Mouse (Mus musculus) hindbrain, embryonic 12.5 days (tissue): Measurements from ENCODE around the gene Hoxa6. TPM values are rescaled to one million over a fixed set of nuclear protein-coding genes. Genes with fewer than 3 reads are reported as not detected.

Experiments
- ATAC-seq: fragments of 200-750 bp; cut with Nextera tagmentation; 2 replicates; pipeline ENCODE4 v1.8.0; 2017; ENCODE audit warnings: moderate TSS enrichment; ENCODE audit not compliant: low FRiP score
- H3K27ac ChIP-seq: fragments of 300-500 bp; sonication (generic); 2 replicates; pipeline ENCODE4 v1.5.1; 2016; ENCODE audit warnings: mild to moderate bottlenecking
- H3K27me3 ChIP-seq: fragments of 300-500 bp; sonication (generic); 2 replicates; pipeline ENCODE4 v1.6.1; 2016; ENCODE audit warnings: mild to moderate bottlenecking
- H3K36me3 ChIP-seq: fragments of 300-500 bp; sonication (generic); 2 replicates; pipeline ENCODE4 v1.6.1; 2016; ENCODE audit warnings: mild to moderate bottlenecking
- H3K4me1 ChIP-seq: fragments of 300-500 bp; sonication (generic); 2 replicates; pipeline ENCODE4 v1.6.1; 2016
- H3K4me2 ChIP-seq: fragments of 300-500 bp; sonication (generic); replicated peaks from 2 replicates; pipeline ENCODE4 v1.6.1; 2016; ENCODE audit warnings: mild to moderate bottlenecking
- H3K4me3 ChIP-seq: fragments of 300-500 bp; sonication (generic); 2 replicates; pipeline ENCODE4 v1.5.1; 2016; ENCODE audit warnings: mild to moderate bottlenecking
- H3K9ac ChIP-seq: fragments of 300-500 bp; sonication (generic); 2 replicates; pipeline ENCODE4 v1.6.1; 2016; ENCODE audit warnings: mild to moderate bottlenecking, moderate library complexity
- H3K9me3 ChIP-seq: fragments of 300-500 bp; sonication (generic); replicated peaks from 2 replicates; pipeline ENCODE4 v1.6.1; 2016; ENCODE audit warnings: mild to moderate bottlenecking
- WGBS: fragments of 180-500 bp; shearing (Covaris S2); methylation state at CpG from one replicate; pipeline ENCODE4 v1.1.7; 2016; 5-methylcytosine and 5-hydroxymethylcytosine counted together
- polyA plus RNA-seq: library from polyadenylated mRNA; unstranded; fragments of >200 nt; fragmentation: Nextera tagmentation; extraction: Ambion mirVana; gene quantifications from 2 replicates; pipeline ENCODE4 v1.2.1, GENCODE M21; 2016

The Hoxa6 gene
- polyA plus RNA-seq, 1 experiment from 2014 or later: 18.7 TPM

DNA sequence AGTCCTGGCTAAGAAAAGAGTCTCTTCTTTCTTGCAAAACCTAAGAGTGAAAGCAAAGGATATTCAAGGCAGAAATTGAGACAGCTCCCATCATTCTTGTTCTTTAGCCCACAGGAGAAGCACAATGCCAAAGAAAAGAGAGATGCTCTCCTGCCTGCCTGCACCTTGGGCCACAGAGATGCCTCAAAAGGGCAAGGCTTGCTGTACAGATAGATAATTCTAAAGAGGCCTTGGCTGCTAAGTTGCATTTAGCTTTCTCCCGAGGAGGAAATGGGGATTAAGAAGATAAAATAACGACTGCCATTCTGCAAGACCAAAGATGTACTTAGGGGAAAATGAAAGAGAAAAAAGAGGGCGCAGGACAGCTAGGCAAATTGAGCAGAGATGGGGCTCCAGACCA, 38.4 kb upstream of the Hoxa6 start:
- H3K4me1 ChIP-seq: 0 out of 2 replicates have a peak, but pooled peaks cover 2% of the 10 kb centered on the region
- H3K27ac ChIP-seq: no peak overlapping the region
- 3% methylated on average over 3 of the region's 3 CpGs for WGBS
- no peak overlapping the region for H3K4me3 ChIP-seq
- no peak for ATAC-seq
- no peak overlapping the region for H3K9ac ChIP-seq
- H3K27me3 ChIP-seq: peaks cover 98% of the 10 kb centered on the region
- H3K4me2 ChIP-seq: no peak overlapping the region
- H3K9me3 ChIP-seq: no peaks in the 10 kb centered on the region
- H3K36me3 ChIP-seq: no peaks in the 10 kb centered on the region

DNA sequence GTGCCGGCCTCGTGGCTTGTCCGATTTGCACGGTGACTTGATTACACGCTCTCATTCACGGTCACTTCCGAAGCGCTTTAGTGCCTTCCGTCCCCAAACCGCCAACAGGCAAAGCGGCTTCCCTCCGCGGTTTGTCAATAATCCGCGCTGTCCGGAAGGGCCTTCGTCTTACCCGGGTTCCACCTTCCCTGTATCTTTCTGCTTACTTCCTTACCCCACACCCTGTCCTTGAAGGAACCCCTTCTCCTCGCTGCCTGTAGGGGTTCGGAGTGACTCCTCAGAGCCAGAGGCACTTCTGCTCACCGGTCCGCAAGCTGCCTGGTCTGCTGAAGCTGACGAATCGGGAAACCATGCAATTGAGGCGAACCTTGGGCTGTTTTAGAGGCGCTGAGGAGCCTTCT, 37.9 kb upstream of the Hoxa6 start:
- H3K4me2 ChIP-seq: no peak overlapping the region
- H3K9me3 ChIP-seq: no peaks in the 10 kb centered on the region
- H3K27ac ChIP-seq: no peak overlapping the region
- no peak for ATAC-seq
- 0 out of 2 replicates have a peak, but pooled peaks cover 2% of the 10 kb centered on the region for H3K4me1 ChIP-seq
- peaks cover 98% of the 10 kb centered on the region for H3K27me3 ChIP-seq
- under 1% methylated on average over 26 of the region's 26 CpGs for WGBS
- H3K36me3 ChIP-seq: no peaks in the 10 kb centered on the region
- H3K9ac ChIP-seq: no peak overlapping the region
- no peak overlapping the region for H3K4me3 ChIP-seq

DNA sequence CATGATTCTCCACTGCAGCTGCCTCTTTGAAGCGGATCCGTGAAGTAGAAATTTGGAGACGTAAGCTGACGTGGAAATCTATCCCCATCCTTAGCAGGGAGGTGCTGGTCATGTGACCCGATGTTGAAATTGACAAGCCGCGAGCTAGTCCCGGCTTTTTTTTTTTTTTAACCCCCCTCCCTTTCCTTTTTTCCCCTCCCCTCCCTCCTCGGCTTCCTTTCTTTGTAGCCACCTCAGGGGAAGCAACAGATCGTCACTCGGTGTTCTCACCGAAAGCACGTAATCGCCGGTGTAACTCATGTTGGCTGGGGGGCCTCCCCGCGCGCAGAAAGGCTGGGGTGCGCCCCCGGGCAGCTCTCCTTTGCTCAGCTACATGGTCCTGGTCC, 37.2 kb upstream of the Hoxa6 start, which contains the start of gene Hoxa11:
TSS of gene Hoxa11 (minus strand) at position 54 of the 386 bp plus-strand sequence.
- H3K4me1 ChIP-seq: 0 out of 2 replicates have a peak, but pooled peaks cover 2% of the 10 kb centered on the region
- H3K27ac ChIP-seq: no peak within 1 kb of the TSS
- H3K27me3 ChIP-seq: peaks cover 98% of the 10 kb centered on the region
- WGBS: 1% methylated on average over 20 of the region's 20 CpGs
- H3K36me3 ChIP-seq: no peaks in the 10 kb centered on the region
- no peak for ATAC-seq
- H3K4me2 ChIP-seq: no peak within 1 kb of the TSS
- no peak within 1 kb of the TSS for H3K4me3 ChIP-seq
- H3K9ac ChIP-seq: no peak within 1 kb of the TSS
- no peaks in the 10 kb centered on the region for H3K9me3 ChIP-seq

DNA sequence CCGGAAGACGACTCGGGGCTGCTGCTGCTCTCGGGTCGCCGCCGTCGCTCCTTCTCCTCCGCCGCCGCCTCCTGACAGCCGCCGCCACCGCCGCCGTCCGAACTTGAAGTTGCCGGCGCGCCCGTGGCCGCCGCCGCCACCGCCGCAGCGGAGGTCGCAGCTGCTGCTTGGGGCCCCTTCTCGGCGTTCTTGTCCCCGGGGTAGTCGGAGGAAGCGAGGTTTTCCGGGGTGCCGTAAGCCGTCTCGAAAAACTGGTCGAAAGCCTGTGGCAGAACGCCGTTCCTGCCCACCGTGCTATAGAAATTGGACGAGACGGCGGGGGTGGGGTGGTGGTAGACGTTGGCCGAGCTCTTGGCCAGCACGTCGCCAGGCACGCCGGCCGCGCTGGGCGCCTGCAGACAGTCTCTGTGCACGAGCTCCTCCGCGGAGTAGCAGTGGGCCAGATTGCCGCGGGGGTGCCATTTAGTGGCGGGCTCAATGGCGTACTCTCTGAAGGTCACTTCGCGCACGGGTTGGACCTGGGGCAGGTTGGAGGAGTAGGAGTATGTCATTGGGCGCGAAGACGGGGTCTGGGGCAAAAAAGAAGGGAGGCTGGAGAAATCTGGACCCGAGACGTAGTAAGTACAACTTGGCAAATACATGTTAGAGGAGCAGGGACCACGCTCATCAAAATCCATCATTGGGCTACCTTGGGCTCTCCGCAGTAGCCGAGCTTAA, 36.7 kb upstream of the Hoxa6 start:
- H3K4me2 ChIP-seq: no peak overlapping the region
- H3K27me3 ChIP-seq: peaks cover 98% of the 10 kb centered on the region
- WGBS: 1% methylated on average over 64 of the region's 71 CpGs
- no peaks in the 10 kb centered on the region for H3K9me3 ChIP-seq
- no peak overlapping the region for H3K27ac ChIP-seq
- no peak overlapping the region for H3K4me3 ChIP-seq
- H3K4me1 ChIP-seq: peaks cover 2% of the 10 kb centered on the region; the same call in 1 of the 2 replicates
- H3K9ac ChIP-seq: no peak overlapping the region
- no peaks in the 10 kb centered on the region for H3K36me3 ChIP-seq
- no peak for ATAC-seq

DNA sequence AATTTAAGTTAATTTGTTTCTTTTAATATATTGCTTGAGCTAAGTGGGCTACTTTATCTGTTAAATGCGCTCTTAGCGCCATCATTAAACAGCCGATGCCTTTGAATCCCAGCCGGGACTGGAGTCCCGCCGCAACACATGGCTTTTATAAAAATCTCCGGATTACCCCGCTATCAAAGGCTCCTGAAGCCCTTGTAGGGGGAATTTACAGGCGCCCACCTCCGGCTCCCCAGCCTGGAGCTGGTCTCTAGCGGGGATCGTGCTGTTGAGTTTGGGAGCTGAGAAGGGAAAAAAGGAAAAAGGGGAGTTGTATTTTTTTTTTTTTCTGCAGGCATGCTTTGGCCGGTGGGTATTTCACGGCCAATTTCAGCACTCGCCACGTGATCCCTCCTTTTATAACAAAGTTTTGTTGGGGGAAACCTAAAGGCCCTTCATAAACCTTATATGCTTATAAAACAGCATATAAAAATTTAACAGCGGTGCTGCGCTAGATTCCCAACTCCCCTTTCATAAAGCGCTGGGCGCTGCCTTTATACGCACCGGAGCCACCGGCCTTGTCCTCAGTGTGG, 36.0 kb upstream of the Hoxa6 start:
- ATAC-seq: no peak
- H3K4me3 ChIP-seq: no peak overlapping the region
- no peaks in the 10 kb centered on the region for H3K9me3 ChIP-seq
- H3K27ac ChIP-seq: no peak overlapping the region
- H3K9ac ChIP-seq: no peak overlapping the region
- peaks cover 2% of the 10 kb centered on the region; the same call in 1 of the 2 replicates for H3K4me1 ChIP-seq
- WGBS: 3% methylated on average over 23 of the region's 23 CpGs
- no peak overlapping the region for H3K4me2 ChIP-seq
- H3K27me3 ChIP-seq: peaks cover 98% of the 10 kb centered on the region
- no peaks in the 10 kb centered on the region for H3K36me3 ChIP-seq

DNA sequence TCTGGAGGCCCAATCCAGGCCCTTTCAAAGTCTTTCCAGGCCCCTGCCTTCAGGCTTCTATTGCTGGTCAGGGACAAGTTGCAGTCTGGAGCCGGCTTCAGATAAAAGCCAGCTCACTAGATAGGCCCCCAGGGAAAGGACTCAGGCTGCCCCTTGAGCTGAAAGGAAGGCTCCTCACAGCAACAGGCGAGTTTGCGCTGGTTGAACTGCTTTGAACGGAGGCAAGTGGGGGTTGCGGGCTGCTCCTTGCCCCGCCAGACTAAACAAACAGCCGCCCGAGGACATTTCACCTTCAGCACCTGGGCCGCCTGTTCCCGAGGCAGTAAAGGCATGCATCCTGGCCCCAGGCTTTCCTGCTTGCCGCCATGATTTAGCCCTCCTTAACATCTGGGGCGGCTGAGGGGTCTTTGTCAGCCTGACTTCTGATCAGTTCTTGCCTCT, 35.2 kb upstream of the Hoxa6 start:
- no peak overlapping the region for H3K27ac ChIP-seq
- H3K4me3 ChIP-seq: no peak overlapping the region

DNA sequence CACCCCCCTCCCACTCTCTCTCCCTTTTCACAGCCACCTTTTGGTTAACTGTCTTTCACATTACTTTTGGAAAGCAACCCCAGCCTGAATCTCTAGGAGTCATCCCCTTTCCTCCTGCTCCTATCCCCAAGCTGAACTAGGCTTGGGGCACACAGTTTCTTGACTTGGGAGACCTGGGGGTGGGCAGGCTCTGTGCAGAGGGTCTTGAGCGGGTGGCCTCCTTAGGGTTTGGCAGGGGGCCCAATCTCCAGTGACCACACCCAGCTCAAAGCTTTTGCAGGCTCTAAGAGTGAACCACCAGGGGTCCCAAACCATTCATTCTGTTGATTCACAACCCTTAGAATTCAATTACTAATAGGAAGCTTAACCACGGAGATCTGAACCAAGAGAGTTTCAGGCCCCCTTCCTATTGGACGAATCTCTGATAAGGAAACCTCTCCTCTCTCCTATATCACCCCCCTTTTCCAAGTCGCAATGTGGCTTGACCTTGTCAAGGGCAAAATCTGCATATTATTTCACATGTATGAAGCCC, 34.3 kb upstream of the Hoxa6 start:
- Histone ChIP-seq H3K36me3 (no peaks in the 10 kb centered on the region), H3K4me3 (no peak overlapping the region), H3K27ac (no peak overlapping the region), H3K9ac (no peak overlapping the region), H3K27me3 (peaks cover 96% of the 10 kb centered on the region), H3K4me1 (peaks cover 2% of the 10 kb centered on the region; the same call in 1 of the 2 replicates), H3K4me2 (no peak overlapping the region), H3K9me3 (no peaks in the 10 kb centered on the region)
- 0% methylated on average over 4 of the region's 4 CpGs for WGBS
- ATAC-seq: no peak

More for the DNA sequence above, 35.2 kb upstream of the Hoxa6 start:
- Histone ChIP-seq H3K4me1 (peaks cover 2% of the 10 kb centered on the region; the same call in 1 of the 2 replicates), H3K9me3 (no peaks in the 10 kb centered on the region), H3K36me3 (no peaks in the 10 kb centered on the region), H3K9ac (no peak overlapping the region), H3K4me2 (no peak overlapping the region), H3K27me3 (peaks cover 96% of the 10 kb centered on the region)
- no peak for ATAC-seq
- WGBS: 3% methylated on average over 12 of the region's 12 CpGs

DNA sequence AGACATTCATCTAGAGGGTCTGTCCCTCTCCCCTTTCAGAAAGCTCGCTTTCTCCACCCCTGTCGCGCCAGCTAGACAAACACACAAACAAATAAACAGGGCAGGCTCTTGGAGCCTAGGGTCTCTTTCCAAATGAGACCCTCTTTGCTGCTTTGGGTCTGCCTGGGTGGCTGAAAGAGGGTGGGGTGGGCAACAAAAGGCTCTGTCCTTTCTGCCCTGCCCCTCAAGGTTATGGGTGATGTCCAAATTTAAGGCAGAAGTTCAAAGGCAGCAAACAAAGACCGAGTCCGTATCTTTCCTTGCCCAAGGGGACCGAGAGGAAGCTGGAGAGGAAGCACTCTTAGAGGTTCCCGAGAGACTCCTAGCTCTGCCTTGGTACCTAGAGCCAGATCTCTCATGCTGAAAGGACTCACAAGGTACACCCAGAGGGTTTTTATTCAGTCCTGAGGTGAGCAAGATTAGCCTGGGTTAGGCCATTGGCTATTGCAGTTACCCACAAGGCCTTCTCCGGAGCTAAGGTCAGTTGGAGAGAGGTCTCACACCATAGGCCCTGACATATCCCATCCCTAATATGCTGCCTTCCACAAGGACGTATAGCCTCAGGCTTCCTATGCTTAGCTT, 32.6 kb upstream of the Hoxa6 start:
- H3K4me2 ChIP-seq: no peak overlapping the region
- 2% methylated on average over 9 of the region's 9 CpGs for WGBS
- no peak overlapping the region for H3K27ac ChIP-seq
- H3K36me3 ChIP-seq: no peaks in the 10 kb centered on the region
- peaks cover 2% of the 10 kb centered on the region; the same call in 1 of the 2 replicates for H3K4me1 ChIP-seq
- H3K4me3 ChIP-seq: no peak overlapping the region
- no peak overlapping the region for H3K9ac ChIP-seq
- ATAC-seq: no peak
- no peaks in the 10 kb centered on the region for H3K9me3 ChIP-seq
- peaks cover 97% of the 10 kb centered on the region for H3K27me3 ChIP-seq

DNA sequence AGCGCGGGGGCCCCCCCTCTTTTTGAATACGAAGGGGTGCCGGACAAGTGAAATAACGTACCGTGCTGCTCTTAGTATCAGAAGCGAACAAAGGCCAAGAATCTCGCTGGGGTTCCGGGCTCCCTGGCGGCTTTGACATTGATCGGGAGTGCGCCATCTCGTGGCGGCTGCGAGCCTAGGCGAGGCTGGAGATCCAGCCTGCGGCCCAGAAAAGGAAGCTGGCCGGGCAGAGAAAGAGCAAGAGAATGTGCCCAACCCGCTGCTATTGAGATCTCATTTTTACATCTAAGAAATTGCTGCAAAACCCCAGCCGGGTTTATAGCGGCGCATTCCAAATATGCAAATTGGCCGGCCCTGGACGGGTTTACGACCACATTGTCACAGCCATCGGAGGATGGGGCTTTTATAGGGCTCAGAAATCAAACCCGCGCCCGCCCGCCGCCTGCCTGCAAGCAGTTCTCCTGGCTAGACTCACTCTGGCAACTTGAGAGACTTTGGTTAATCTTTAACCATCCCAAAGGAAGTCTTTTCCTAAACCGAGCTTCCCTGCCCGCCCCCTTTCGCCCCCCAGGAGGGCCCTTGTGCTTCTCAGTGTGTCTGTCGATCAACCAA, 32.0 kb upstream of the Hoxa6 start, which contains the start of gene Hoxa10:
TSS of gene Hoxa10 (minus strand) at position 466 of the 612 bp plus-strand sequence.
- H3K27me3 ChIP-seq: peaks cover 97% of the 10 kb centered on the region
- H3K27ac ChIP-seq: no peak within 1 kb of the TSS
- no peaks in the 10 kb centered on the region for H3K36me3 ChIP-seq
- H3K9ac ChIP-seq: no peak within 1 kb of the TSS
- no peak for ATAC-seq
- no peaks in the 10 kb centered on the region for H3K9me3 ChIP-seq
- no peaks in the 10 kb centered on the region; the same call in 1 of the 2 replicates for H3K4me1 ChIP-seq
- WGBS: 1% methylated on average over 35 of the region's 35 CpGs
- peak within 1 kb of the TSS; percentile 29; the same call in 1 of the 2 replicates for H3K4me2 ChIP-seq
- H3K4me3 ChIP-seq: 0 out of 2 replicates have a peak within 1 kb of the TSS, but pooled peaks have one; percentile 3

DNA sequence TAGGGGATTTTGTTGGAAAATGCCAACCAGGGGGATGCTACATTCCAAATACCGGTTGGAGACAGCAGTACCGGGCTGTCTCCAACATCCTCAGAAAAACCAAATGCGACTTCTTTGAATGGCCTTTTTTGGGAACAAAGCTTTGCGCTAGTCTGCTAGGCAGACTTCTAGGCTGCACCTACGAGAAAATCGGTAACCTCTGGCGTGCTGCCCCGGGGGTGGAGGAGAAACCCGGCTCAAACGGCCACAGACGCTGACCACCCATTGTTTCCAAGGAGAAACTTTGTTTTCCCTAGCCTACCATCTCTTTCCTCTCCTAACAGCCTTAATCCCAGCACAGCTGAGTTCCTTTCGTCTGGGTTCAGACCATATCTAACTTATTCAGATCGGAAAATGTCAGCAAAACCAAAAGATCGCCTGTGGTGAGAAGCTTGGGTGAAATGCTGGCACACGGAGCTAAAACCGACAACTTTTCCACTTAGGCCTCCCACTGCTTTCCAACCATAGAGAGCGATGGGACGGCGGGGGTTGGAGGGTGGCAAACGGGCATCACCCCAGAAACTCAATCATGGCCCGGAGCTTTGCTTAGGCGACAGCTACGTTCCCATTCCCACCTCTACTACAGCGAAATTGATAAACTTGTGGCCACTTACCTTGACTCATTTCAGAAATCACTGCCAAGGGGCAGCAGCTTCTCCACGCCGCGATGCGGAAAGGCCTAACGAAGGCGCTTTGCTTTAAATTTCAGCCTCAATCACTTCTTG, 31.3 kb upstream of the Hoxa6 start:
- H3K27me3 ChIP-seq: peaks cover 97% of the 10 kb centered on the region
- ATAC-seq: no peak
- no peak overlapping the region for H3K27ac ChIP-seq
- H3K4me2 ChIP-seq: peak overlapping the region; percentile 29; the same call in 1 of the 2 replicates
- H3K9me3 ChIP-seq: no peaks in the 10 kb centered on the region
- no peaks in the 10 kb centered on the region; the same call in 1 of the 2 replicates for H3K4me1 ChIP-seq
- 3% methylated on average over 30 of the region's 30 CpGs for WGBS
- no peaks in the 10 kb centered on the region for H3K36me3 ChIP-seq
- no peak overlapping the region for H3K9ac ChIP-seq
- 0 out of 2 replicates have a peak overlapping the region, but pooled peaks have one; percentile 3 for H3K4me3 ChIP-seq

DNA sequence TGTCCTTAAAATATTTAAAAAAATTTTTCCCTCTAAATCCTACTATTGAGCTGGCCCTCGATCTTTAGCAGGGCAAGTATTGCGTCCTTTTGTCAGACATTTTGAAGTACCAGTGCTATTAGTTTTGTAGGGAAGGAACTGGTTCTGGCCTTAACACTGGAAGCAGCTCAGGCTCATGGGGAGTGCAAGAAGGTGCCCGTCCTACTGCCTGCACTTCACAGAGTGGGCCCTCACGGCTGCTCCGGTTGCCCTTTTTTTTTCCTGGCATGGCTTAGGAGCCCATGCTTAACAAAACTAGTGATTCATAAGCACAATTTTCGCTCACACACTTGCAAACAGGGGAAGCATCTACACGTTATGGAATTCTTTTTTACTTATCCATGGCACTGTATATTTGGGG, 30.5 kb upstream of the Hoxa6 start:
- under 1% methylated on average over 7 of the region's 7 CpGs for WGBS
- H3K9me3 ChIP-seq: no peaks in the 10 kb centered on the region
- H3K4me1 ChIP-seq: no peaks in the 10 kb centered on the region; the same call in 1 of the 2 replicates
- peaks cover 97% of the 10 kb centered on the region for H3K27me3 ChIP-seq
- no peak overlapping the region for H3K4me3 ChIP-seq
- H3K36me3 ChIP-seq: no peaks in the 10 kb centered on the region
- H3K9ac ChIP-seq: no peak overlapping the region
- no peak overlapping the region for H3K4me2 ChIP-seq
- no peak overlapping the region for H3K27ac ChIP-seq
- ATAC-seq: no peak
